Mouse (Mus musculus) MEL (cell line): ENCODE measurements around the gene Cd101.

Experiments used
- GATA1 ChIP-seq: IDR thresholded peaks from 2 replicates; pipeline ENCODE4 v1.6.1; 2011; ENCODE audit warnings: low read depth, low read length, improper control_type of control experiment
- USF2 ChIP-seq, 2 experiments: IDR thresholded peaks; 2 replicates each; pipeline ENCODE4 v1.6.1; 2011 to 2012; ENCODE audit warnings: improper control_type of control experiment in 2 of 2, low read length in 2 of 2, borderline replicate concordance in 1 of 2, inconsistent platforms in 1 of 2, low read depth in 1 of 2, mild to moderate bottlenecking in 1 of 2; ENCODE audit not compliant: insufficient read depth in 1 of 2

GRCm38 (mm10) chr3:101010589-101011202, 18.7 kb downstream of the Cd101 start:
- TF ChIP-seq USF2 (IDR thresholded peaks at IDR 0.05; ENCODE audit: borderline replicate concordance in 1 of 2, insufficient read depth in 1 of 2, low read depth in 1 of 2, low read length in 2 of 2) = no peak
- TF ChIP-seq GATA1 = peak; percentile 49; the same call in 1 of the 2 replicates
